Mouse (Mus musculus): ENCODE data around the gene Dhcr7. TPM values are rescaled to one million over a fixed set of nuclear protein-coding genes. Genes with fewer than 3 reads are reported as not detected.

Dhcr7 gene
- polyA plus RNA-seq, 1 experiment from 2014 or later: 47.9 TPM

- Histone ChIP-seq H3K9me3 (replicated peaks) (no peaks in the 10 kb centered on the region), H3K4me3 (no peak overlapping the region), H3K27me3 (replicated peaks) (no peaks in the 10 kb centered on the region), H3K27ac (no peak overlapping the region), H3K9ac (no peak overlapping the region), H3K4me2 (no peak overlapping the region), H3K36me3 (peaks cover 98% of the 10 kb centered on the region), H3K4me1 (no peaks in the 10 kb centered on the region)
- ATAC-seq: no peak
- WGBS (ENCODE audit: insufficient replicate concordance): 62% methylated on average over 5 of the region's 5 CpGs
These were observed 17.7 kb upstream of the Dhcr7 start for GRCm38 (mm10) chr7:143805199-143805624.

GRCm38 (mm10) chr7:143808909-143809308 is 14.0 kb upstream of the Dhcr7 start:
- H3K4me3 ChIP-seq: no peak overlapping the region
- no peaks in the 10 kb centered on the region for H3K27me3 ChIP-seq (replicated peaks)
- no peak for ATAC-seq
- H3K36me3 ChIP-seq: peaks cover 98% of the 10 kb centered on the region
- WGBS (ENCODE audit: insufficient replicate concordance): 74% methylated on average over 1 of the region's 1 CpGs
- H3K27ac ChIP-seq: no peak overlapping the region
- H3K4me2 ChIP-seq: no peak overlapping the region
- no peaks in the 10 kb centered on the region for H3K4me1 ChIP-seq
- H3K9ac ChIP-seq: no peak overlapping the region
- no peaks in the 10 kb centered on the region for H3K9me3 ChIP-seq (replicated peaks)

GRCm38 (mm10) chr7:143819201-143819600 is 3.7 kb upstream of the Dhcr7 start:
- Histone ChIP-seq H3K27me3 (replicated peaks) (no peaks in the 10 kb centered on the region), H3K9ac (no peak overlapping the region), H3K36me3 (peaks cover 46% of the 10 kb centered on the region), H3K27ac (no peak overlapping the region), H3K9me3 (replicated peaks) (no peaks in the 10 kb centered on the region), H3K4me2 (no peak overlapping the region), H3K4me3 (no peak overlapping the region), H3K4me1 (peaks cover 24% of the 10 kb centered on the region)
- no peak for ATAC-seq
- WGBS (ENCODE audit: insufficient replicate concordance): 74% methylated on average over 4 of the region's 4 CpGs

GRCm38 (mm10) chr7:143821241-143821640 is 1.7 kb upstream of the Dhcr7 start:
- no peak overlapping the region for H3K9ac ChIP-seq
- H3K4me3 ChIP-seq: no peak overlapping the region
- H3K27ac ChIP-seq: no peak overlapping the region
- H3K4me1 ChIP-seq: peaks cover 24% of the 10 kb centered on the region
- ATAC-seq: no peak
- WGBS (ENCODE audit: insufficient replicate concordance): 81% methylated on average over 2 of the region's 2 CpGs
- 0 out of 2 replicates have a peak, but pooled peaks cover 3% of the 10 kb centered on the region for H3K27me3 ChIP-seq (replicated peaks)
- H3K9me3 ChIP-seq (replicated peaks): no peaks in the 10 kb centered on the region
- peaks cover 28% of the 10 kb centered on the region for H3K36me3 ChIP-seq
- peak overlapping the region; percentile 79; the same call in 1 of the 2 replicates for H3K4me2 ChIP-seq

- Histone ChIP-seq H3K9me3 (replicated peaks) (no peaks in the 10 kb centered on the region), H3K36me3 (peaks cover 10% of the 10 kb centered on the region), H3K27me3 (replicated peaks) (0 out of 2 replicates have a peak, but pooled peaks cover 3% of the 10 kb centered on the region), H3K4me3 (peak overlapping the region; percentile 72), H3K4me1 (peaks cover 24% of the 10 kb centered on the region), H3K27ac (peak overlapping the region; percentile 76), H3K4me2 (peak overlapping the region; percentile 79), H3K9ac (peak overlapping the region; percentile 69)
- ATAC-seq: peak; percentile 14
- WGBS (ENCODE audit: insufficient replicate concordance): 77% methylated on average over 4 of the region's 4 CpGs
These were observed 291 bp downstream of the Dhcr7 start for GRCm38 (mm10) chr7:143823266-143823605.

- H3K9ac ChIP-seq: no peak overlapping the region
- no peak overlapping the region for H3K27ac ChIP-seq
- no peak overlapping the region for H3K4me2 ChIP-seq
- ATAC-seq: no peak
- no peak overlapping the region for H3K4me3 ChIP-seq
- no peaks in the 10 kb centered on the region for H3K9me3 ChIP-seq (replicated peaks)
- peaks cover 3% of the 10 kb centered on the region; the same call in 1 of the 2 replicates for H3K36me3 ChIP-seq
- 0 out of 2 replicates have a peak, but pooled peaks cover 3% of the 10 kb centered on the region for H3K27me3 ChIP-seq (replicated peaks)
- 73% methylated on average over 2 of the region's 2 CpGs for WGBS (ENCODE audit: insufficient replicate concordance)
- H3K4me1 ChIP-seq: peaks cover 33% of the 10 kb centered on the region
These were observed 4.0 kb downstream of the Dhcr7 start for GRCm38 (mm10) chr7:143826985-143827384.

DNA sequence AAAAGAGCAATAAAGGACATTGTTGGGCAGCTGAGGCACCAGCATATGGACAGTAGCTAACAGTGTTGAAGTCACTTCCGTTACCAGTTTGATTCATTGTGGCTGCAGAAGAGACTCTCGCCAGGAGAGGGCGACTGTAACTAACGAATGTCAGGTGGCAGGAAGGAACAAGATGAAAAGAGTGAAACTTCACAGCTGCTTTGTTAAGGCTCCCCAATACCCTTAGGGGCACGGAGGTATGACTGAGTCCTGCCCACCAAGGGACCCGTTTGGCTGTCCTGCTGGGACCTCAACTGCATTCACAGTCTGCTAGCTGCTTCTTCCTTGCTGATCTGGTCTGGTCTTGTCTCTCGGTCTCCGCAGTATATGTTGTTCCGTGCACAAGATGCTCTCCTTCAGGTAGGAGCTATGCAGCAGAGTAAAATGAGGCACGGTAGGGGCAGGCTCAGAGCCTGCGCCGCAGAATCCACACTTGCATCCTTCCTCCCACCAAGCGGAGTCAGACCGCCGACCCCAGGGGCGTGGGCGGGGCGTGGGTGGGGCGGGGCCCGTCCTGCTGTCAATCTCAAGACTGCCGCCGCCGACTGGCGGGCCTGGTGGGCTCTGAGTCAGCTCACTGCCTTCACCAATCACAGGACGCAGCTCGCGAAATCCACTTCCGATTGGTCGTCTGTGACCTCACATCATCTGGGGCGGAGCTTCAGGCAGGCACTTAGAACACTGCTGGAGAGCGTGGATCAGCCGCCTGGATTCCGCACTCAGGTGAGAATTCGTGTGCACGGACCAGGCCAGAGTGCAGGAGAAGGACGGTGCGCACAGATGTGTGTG is 6.8 kb downstream of the Dhcr7 start:
- peak overlapping the region; percentile 88 for H3K27ac ChIP-seq
- ATAC-seq: peak; percentile 97
- under 1% methylated on average over 37 of the region's 37 CpGs for WGBS (ENCODE audit: insufficient replicate concordance)

DNA sequence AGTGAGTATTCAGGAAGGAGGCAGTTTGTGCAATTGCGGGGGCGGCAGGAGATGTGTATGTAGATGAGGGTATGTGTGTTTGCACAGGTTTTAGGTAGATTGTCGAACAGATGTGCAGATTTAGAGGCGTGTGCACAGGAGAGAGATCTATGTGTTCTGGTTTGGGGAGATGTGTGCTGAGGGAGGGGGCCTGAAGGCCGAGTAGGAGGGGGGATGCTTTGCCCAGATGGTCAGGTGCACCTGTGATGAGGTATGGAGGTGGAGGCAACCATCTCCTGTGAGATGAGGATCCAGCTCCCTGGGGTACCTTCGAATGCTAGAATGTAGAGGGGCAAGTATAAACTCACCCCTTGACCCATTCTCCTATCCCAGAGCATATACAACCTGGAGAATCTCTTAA is 7.5 kb downstream of the Dhcr7 start:
- Histone ChIP-seq H3K27me3 (replicated peaks) (0 out of 2 replicates have a peak, but pooled peaks cover 3% of the 10 kb centered on the region), H3K4me2 (peak overlapping the region; percentile 86), H3K9ac (peak overlapping the region; percentile 67), H3K4me3 (peak overlapping the region; percentile 76), H3K27ac (peak overlapping the region; percentile 57; the same call in 1 of the 2 replicates), H3K36me3 (peaks cover 7% of the 10 kb centered on the region; the same call in 1 of the 2 replicates), H3K4me1 (peaks cover 40% of the 10 kb centered on the region), H3K9me3 (replicated peaks) (no peaks in the 10 kb centered on the region)
- 16% methylated on average over 6 of the region's 6 CpGs for WGBS (ENCODE audit: insufficient replicate concordance)
- ATAC-seq: no peak

More for the DNA sequence above, 6.8 kb downstream of the Dhcr7 start:
- Histone ChIP-seq H3K9me3 (replicated peaks) (no peaks in the 10 kb centered on the region), H3K9ac (peak overlapping the region; percentile 77), H3K4me2 (peak overlapping the region; percentile 86), H3K4me3 (peak overlapping the region; percentile 76), H3K36me3 (peaks cover 7% of the 10 kb centered on the region; the same call in 1 of the 2 replicates), H3K4me1 (peaks cover 33% of the 10 kb centered on the region), H3K27me3 (replicated peaks) (0 out of 2 replicates have a peak, but pooled peaks cover 3% of the 10 kb centered on the region)

DNA sequence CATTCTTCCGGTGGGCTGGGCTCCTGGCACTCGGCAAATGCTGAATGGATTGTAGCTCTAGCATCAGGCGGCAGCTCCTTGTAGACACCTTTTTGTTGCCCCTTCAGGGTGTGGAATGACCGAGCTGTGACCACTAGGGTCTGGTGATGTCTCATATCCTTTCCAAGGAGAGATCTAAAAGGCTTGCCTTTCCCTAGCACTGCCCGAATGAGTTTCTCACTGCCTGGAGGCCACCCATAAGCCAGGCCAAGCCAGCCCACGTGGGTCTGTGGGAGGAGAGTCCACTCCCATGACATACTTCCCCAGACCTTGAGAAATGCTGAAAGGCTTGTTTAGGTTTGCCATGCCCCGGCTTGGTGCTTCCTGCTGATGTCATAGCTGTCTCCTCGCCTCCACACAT is 9.3 kb downstream of the Dhcr7 start:
- Histone ChIP-seq H3K9ac (no peak overlapping the region), H3K36me3 (peaks cover 18% of the 10 kb centered on the region), H3K9me3 (replicated peaks) (no peaks in the 10 kb centered on the region), H3K4me1 (peaks cover 42% of the 10 kb centered on the region), H3K27ac (no peak overlapping the region), H3K4me2 (peak overlapping the region; percentile 86; the same call in 1 of the 2 replicates), H3K27me3 (replicated peaks) (no peaks in the 10 kb centered on the region), H3K4me3 (no peak overlapping the region)
- ATAC-seq: no peak
- WGBS (ENCODE audit: insufficient replicate concordance): 66% methylated on average over 8 of the region's 8 CpGs

- H3K9ac ChIP-seq: no peak overlapping the region
- H3K4me1 ChIP-seq: peaks cover 42% of the 10 kb centered on the region
- H3K36me3 ChIP-seq: peaks cover 22% of the 10 kb centered on the region
- no peak for ATAC-seq
- no peaks in the 10 kb centered on the region for H3K27me3 ChIP-seq (replicated peaks)
- no peak overlapping the region for H3K27ac ChIP-seq
- whole genome bisulfite sequencing (ENCODE audit: insufficient replicate concordance): 80% methylated on average over 2 of the region's 2 CpGs
- no peaks in the 10 kb centered on the region for H3K9me3 ChIP-seq (replicated peaks)
- 0 out of 2 replicates have a peak overlapping the region, but pooled peaks have one; percentile 0 for H3K4me2 ChIP-seq
- H3K4me3 ChIP-seq: no peak overlapping the region
These were observed 9.7 kb downstream of the Dhcr7 start for GRCm38 (mm10) chr7:143832611-143833010.

GRCm38 (mm10) chr7:143833581-143834190 is 10.7 kb downstream of the Dhcr7 start:
- H3K9me3 ChIP-seq (replicated peaks): no peaks in the 10 kb centered on the region
- no peaks in the 10 kb centered on the region for H3K27me3 ChIP-seq (replicated peaks)
- no peak overlapping the region for H3K9ac ChIP-seq
- no peak overlapping the region for H3K4me2 ChIP-seq
- no peak overlapping the region for H3K4me3 ChIP-seq
- peaks cover 32% of the 10 kb centered on the region for H3K36me3 ChIP-seq
- 56% methylated on average over 6 of the region's 6 CpGs for WGBS (ENCODE audit: insufficient replicate concordance)
- peaks cover 42% of the 10 kb centered on the region for H3K4me1 ChIP-seq
- no peak for ATAC-seq
- no peak overlapping the region for H3K27ac ChIP-seq

DNA sequence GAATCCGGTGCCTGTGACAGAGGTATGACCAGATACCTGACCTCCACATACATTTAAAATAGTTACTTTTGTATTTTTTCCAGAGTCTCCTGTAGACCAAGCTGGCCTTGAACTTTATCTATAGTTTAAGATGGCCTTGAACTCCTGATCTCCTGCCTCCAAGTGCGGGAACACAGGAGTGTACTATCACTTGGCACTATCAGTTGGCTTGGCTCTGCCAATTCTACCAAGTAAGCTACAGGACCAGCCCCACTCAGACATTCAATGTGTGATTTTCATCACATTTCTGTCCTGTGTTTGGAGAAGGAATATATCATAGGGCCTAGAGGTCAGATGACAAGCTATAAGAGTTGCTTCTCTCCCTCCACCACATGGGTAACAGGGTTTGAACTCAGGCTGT is 11.4 kb downstream of the Dhcr7 start:
- peaks cover 37% of the 10 kb centered on the region for H3K36me3 ChIP-seq
- 75% methylated on average over 2 of the region's 2 CpGs for WGBS (ENCODE audit: insufficient replicate concordance)
- no peak overlapping the region for H3K9ac ChIP-seq
- H3K4me2 ChIP-seq: no peak overlapping the region
- H3K4me3 ChIP-seq: no peak overlapping the region
- ATAC-seq: no peak
- no peaks in the 10 kb centered on the region for H3K9me3 ChIP-seq (replicated peaks)
- no peaks in the 10 kb centered on the region for H3K27me3 ChIP-seq (replicated peaks)
- no peak overlapping the region for H3K27ac ChIP-seq
- H3K4me1 ChIP-seq: peaks cover 37% of the 10 kb centered on the region
